Mouse (Mus musculus) heart, postnatal 36 days (tissue): ENCODE results near the gene Ankrd65. TPM values are rescaled to one million over a fixed set of nuclear protein-coding genes. Genes with fewer than 3 reads are reported as not detected.
"Not testable (repeated sequence)": the region's sequence is repeated elsewhere in the genome, so short reads cannot be mapped to it uniquely, and the experiment has no call there.

Source experiments
- DNase-seq, 2 experiments: peaks; one replicate each; pipeline ENCODE4 v3.0.0; 2021 to 2022
- intact Hi-C: fragments of 180-260 bp; cut with DNase I; formaldehyde crosslinking; loops from one replicate; pipeline ENCODE4 v1.15.1; 2025
- total RNA-seq, 2 experiments: library from RNA; stranded (reverse); gene quantifications; 2 replicates each; pipeline ENCODE4 v1.2.3; 2021

Ankrd65 gene
- total RNA-seq, 2 experiments from 2014 or later = not detected

GRCm38 (mm10) chr4:155774280-155774754 lies 15.9 kb upstream of the Ankrd65 start, which contains the start of gene Vwa1:
Vwa1 (minus strand) TSS chr4:155774698.
- intact Hi-C loops = no loop called here
- DNase-seq = peak; percentile 89 to 91

GRCm38 (mm10) chr4:155774971-155775740 lies 15.1 kb upstream of the Ankrd65 start:
- peak; percentile 82 to 83 for DNase-seq
- intact Hi-C loops = no loop called here

- intact Hi-C loops = no loop called here
- peak; percentile 52 to 63 for DNase-seq
Observed at GRCm38 (mm10) chr4:155775855-155776254, 14.4 kb upstream of the Ankrd65 start.

GRCm38 (mm10) chr4:155776704-155777335 lies 13.4 kb upstream of the Ankrd65 start:
- no peak for DNase-seq
- intact Hi-C loops = no loop called here

GRCm38 (mm10) chr4:155777816-155778215 lies 12.4 kb upstream of the Ankrd65 start:
- no peak for DNase-seq
- intact Hi-C loops = no loop called here

- intact Hi-C loops = no loop called here
- DNase-seq = no peak
Observed at GRCm38 (mm10) chr4:155779498-155779897, 10.7 kb upstream of the Ankrd65 start.

- peak; percentile 76 to 78 for DNase-seq
- intact Hi-C loops = no loop called here
Observed at GRCm38 (mm10) chr4:155780895-155781294, 9.3 kb upstream of the Ankrd65 start.

GRCm38 (mm10) chr4:155783486-155784080 lies 6.7 kb upstream of the Ankrd65 start:
- intact Hi-C loops = loop anchor here (1.0 to 2.0 kb wide), 2 partner anchors 14 to 63 kb away; no protein-coding TSS in a partner anchor
- no peak for DNase-seq

- DNase-seq = peak; percentile 79 to 88
- intact Hi-C loops = loop anchor here (1.0 to 2.0 kb wide), 2 partner anchors 15 to 63 kb away; no protein-coding TSS in a partner anchor
Observed at GRCm38 (mm10) chr4:155784081-155784701, 6.0 kb upstream of the Ankrd65 start.

- intact Hi-C loops = loop anchor here (2.0 kb wide), 1 partner anchor 64 kb away; no protein-coding TSS in a partner anchor
Observed at GRCm38 (mm10) chr4:155785246-155785645, 5.0 kb upstream of the Ankrd65 start.

GRCm38 (mm10) chr4:155785819-155786218 lies 4.4 kb upstream of the Ankrd65 start, which contains the start of gene Tmem88b:
Tmem88b (minus strand) TSS chr4:155785874.
- no peak for DNase-seq
- intact Hi-C loops = loop anchor here (2.0 kb wide), 1 partner anchor 65 kb away; no protein-coding TSS in a partner anchor

More at GRCm38 (mm10) chr4:155785246-155785645, 5.0 kb upstream of the Ankrd65 start:
- DNase-seq = no peak

- no peak for DNase-seq
- intact Hi-C loops = no loop called here
Observed at GRCm38 (mm10) chr4:155788300-155788699, 1.9 kb upstream of the Ankrd65 start.

- DNase-seq, intact Hi-C loops: not testable (repeated sequence)
Observed at GRCm38 (mm10) chr4:155788833-155789232, 1.4 kb upstream of the Ankrd65 start.

GRCm38 (mm10) chr4:155790650-155791161 lies 467 bp downstream of the Ankrd65 start:
- intact Hi-C loops = no loop called here
- no peak for DNase-seq

- intact Hi-C loops = no loop called here
- DNase-seq = no peak
Observed at GRCm38 (mm10) chr4:155791240-155791933, 1.1 kb downstream of the Ankrd65 start.

GRCm38 (mm10) chr4:155793730-155794129 lies 3.5 kb downstream of the Ankrd65 start:
- DNase-seq = no peak
- intact Hi-C loops = no loop called here

- intact Hi-C loops = no loop called here
- DNase-seq = no peak
Observed at GRCm38 (mm10) chr4:155802075-155802474, 11.8 kb downstream of the Ankrd65 start.

GRCm38 (mm10) chr4:155802741-155803339 lies 12.6 kb downstream of the Ankrd65 start, which contains the start of gene Mrpl20:
Mrpl20 (plus strand) TSS chr4:155802878.
- DNase-seq = no peak
- intact Hi-C loops = no loop called here
